Mouse (Mus musculus): ENCODE data around the gene Slc25a22. TPM values are rescaled to one million over a fixed set of nuclear protein-coding genes. Genes with fewer than 3 reads are reported as not detected.

Slc25a22 gene
- total and polyA plus RNA-seq, 3 experiments: 6.5 to 31.5 (median 16.1) TPM

DNA sequence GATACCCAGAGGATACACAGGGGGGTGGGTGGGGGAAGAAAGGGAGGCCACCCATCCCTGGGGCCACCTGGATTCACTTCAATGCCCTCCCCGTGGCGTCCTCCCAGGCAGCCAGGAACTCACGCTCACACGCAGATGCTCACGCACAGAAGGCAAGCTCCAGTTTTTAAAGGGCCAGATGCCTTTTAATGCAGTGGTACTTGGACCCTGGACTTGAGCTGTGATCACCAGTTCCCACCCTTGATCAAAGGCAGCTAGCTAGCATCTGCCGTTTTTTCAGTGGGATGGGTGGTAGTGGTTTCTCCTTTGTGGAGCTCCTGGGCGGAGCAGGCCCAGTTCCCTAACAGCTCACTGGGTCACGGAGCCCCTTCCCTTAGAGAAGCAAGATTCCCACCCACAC is 3.2 kb downstream of the Slc25a22 start:
- Histone ChIP-seq H3K9ac (ENCODE audit: insufficient read depth, low read depth) (peak overlapping the region; percentile 62; the same call in 1 of the 2 replicates), H3K4me3 (replicated peaks in 1 of 3; ENCODE audit: low read depth in 2 of 3, low read length in 2 of 3, poor library complexity in 1 of 3) (peak overlapping the region; percentile 50 to 65 (median 55)), H3K27me3 (replicated peaks) (no peaks in the 10 kb centered on the region), H3K4me2 (ENCODE audit: insufficient read depth, low read depth, poor library complexity, severe bottlenecking) (peak overlapping the region; percentile 92), H3K9me3 (replicated peaks; ENCODE audit: low read length) (no peaks in the 10 kb centered on the region), H3K27ac (ENCODE audit: insufficient read depth, low read depth) (no peak overlapping the region), H3K79me2 (replicated peaks; ENCODE audit: control insufficient read depth, extremely low read depth, insufficient read depth, poor library complexity, severe bottlenecking) (peaks cover 12% of the 10 kb centered on the region), H3K4me1 (ENCODE audit: control insufficient read depth in 1 of 2, insufficient read depth in 2 of 2) (peaks cover 17 to 35% of the 10 kb centered on the region in 2 experiments), H3K36me3 (replicated peaks in 1 of 2; ENCODE audit: control insufficient read depth in 1 of 2, insufficient read depth in 1 of 2, low read length in 1 of 2) (peaks cover 56 to 65% of the 10 kb centered on the region in 2 experiments)
- TF ChIP-seq RCOR1 (conservative IDR thresholded peaks at IDR 0.05; ENCODE audit: low read depth, low read length) (no peak), NRF1 (IDR thresholded peaks at IDR 0.05; ENCODE audit: low read depth, low read length) (peak; percentile 52; the same call in 1 of the 2 replicates), JUN (IDR thresholded peaks at IDR 0.05; ENCODE audit: insufficient read depth, low read depth, low read length) (no peak), EP300 (IDR thresholded peaks at IDR 0.05; ENCODE audit: low read length) (no peak), JUND (conservative IDR thresholded peaks at IDR 0.05; ENCODE audit: low read depth, low read length) (no peak), USF1 (IDR thresholded peaks at IDR 0.05; ENCODE audit: low read depth, low read length) (no peak), ZKSCAN1 (IDR thresholded peaks at IDR 0.05; ENCODE audit: borderline replicate concordance, low read depth, low read length) (no peak), BHLHE40 (IDR thresholded peaks at IDR 0.05; ENCODE audit: low read depth, low read length) (peak; percentile 73), POLR2A (IDR thresholded peaks at IDR 0.05; ENCODE audit: low read depth, low read length) (no peak), KAT2A (IDR thresholded peaks at IDR 0.05; ENCODE audit: insufficient replicate concordance, low read length) (no peak), CTCF (conservative IDR thresholded peaks at IDR 0.05 in 1 of 2, IDR thresholded peaks at IDR 0.05 in 1 of 2; ENCODE audit: low read depth in 2 of 2, low read length in 2 of 2) (no peak), SMC3 (IDR thresholded peaks at IDR 0.05; ENCODE audit: low read depth, low read length) (no peak)
- in situ Hi-C loops (cut with MboI; ENCODE audit: low pct_ligation_motif_present, low pct_unique_long_range_greater_than_20kb, low sequenced_read_pairs): no loop called here
- peak; percentile 65 for DNase-seq (ENCODE audit: extremely low read depth)
- dilution Hi-C loops (cut with MboI; ENCODE audit: extremely low pct_ligation_motif_present, extremely low pct_unique_long_range_greater_than_20kb, low sequenced_read_pairs): no loop called here

- no peak overlapping the region for H3K9ac ChIP-seq (ENCODE audit: insufficient read depth, low read depth)
- dilution Hi-C loops (cut with MboI; ENCODE audit: extremely low pct_ligation_motif_present, extremely low pct_unique_long_range_greater_than_20kb, low sequenced_read_pairs): no loop called here
- H3K9me3 ChIP-seq (replicated peaks; ENCODE audit: low read length): no peaks in the 10 kb centered on the region
- in situ Hi-C loops (cut with MboI; ENCODE audit: low pct_ligation_motif_present, low pct_unique_long_range_greater_than_20kb, low sequenced_read_pairs): no loop called here
- peaks cover 49 to 62% of the 10 kb centered on the region in 2 experiments for H3K36me3 ChIP-seq (replicated peaks in 1 of 2; ENCODE audit: control insufficient read depth in 1 of 2, insufficient read depth in 1 of 2, low read length in 1 of 2)
- H3K4me1 ChIP-seq (ENCODE audit: control insufficient read depth in 1 of 2, insufficient read depth in 2 of 2): peaks cover 17 to 35% of the 10 kb centered on the region in 2 experiments
- H3K4me2 ChIP-seq (ENCODE audit: insufficient read depth, low read depth, poor library complexity, severe bottlenecking): peak overlapping the region; percentile 92; the same call in 1 of the 2 replicates
- no peak overlapping the region for H3K27ac ChIP-seq (ENCODE audit: insufficient read depth, low read depth)
- TF ChIP-seq MEF2A (IDR thresholded peaks at IDR 0.05; ENCODE audit: borderline replicate concordance, low read depth, low read length) (no peak), MYC (IDR thresholded peaks at IDR 0.05; ENCODE audit: low read depth, low read length) (no peak), MAZ (IDR thresholded peaks at IDR 0.05; ENCODE audit: low read depth, low read length) (no peak), RAD21 (IDR thresholded peaks at IDR 0.05; ENCODE audit: low read depth, low read length) (no peak), EP300 (IDR thresholded peaks at IDR 0.05; ENCODE audit: low read length) (no peak), ZC3H11A (IDR thresholded peaks at IDR 0.05; ENCODE audit: low read depth, low read length) (no peak), ZNF384 (IDR thresholded peaks at IDR 0.05; ENCODE audit: low read depth, low read length) (no peak), USF1 (IDR thresholded peaks at IDR 0.05; ENCODE audit: low read depth, low read length) (no peak)
- peak overlapping the region; percentile 50 to 65 (median 55) for H3K4me3 ChIP-seq (replicated peaks in 1 of 3; ENCODE audit: low read depth in 2 of 3, low read length in 2 of 3, poor library complexity in 1 of 3)
- no peaks in the 10 kb centered on the region for H3K27me3 ChIP-seq (replicated peaks)
- peaks cover 12% of the 10 kb centered on the region for H3K79me2 ChIP-seq (replicated peaks; ENCODE audit: control insufficient read depth, extremely low read depth, insufficient read depth, poor library complexity, severe bottlenecking)
- no peak for DNase-seq (ENCODE audit: extremely low read depth)
These were observed 3.9 kb downstream of the Slc25a22 start for GRCm38 (mm10) chr7:141433517-141434400.

Data from CH12.LX (cell line).